Mouse (Mus musculus): ENCODE measurements around the gene Grin3b. TPM values are rescaled to one million over a fixed set of nuclear protein-coding genes. Genes with fewer than 3 reads are reported as not detected.
A peak's percentile ranks its signal among the peaks of the same experiment; 100 is the strongest.

Gene Grin3b
- polyA plus RNA-seq (2012; rRNA removed) (0.72 and 0.76 TPM in 2 replicates), polyA plus RNA-seq (2014; fragmentation: Nextera tagmentation; extraction: Ambion mirVana) (0.23 and 0.55 TPM in 2 replicates)

GRCm38 (mm10) chr10:79970415-79971182, at the start of gene Grin3b:
TSS of gene Grin3b (plus strand) at chr10:79970715.
- H3K9me3 ChIP-seq (ENCODE audit: control insufficient read depth, low read length), result no peaks in the 10 kb centered on the region
- H3K4me2 ChIP-seq (replicated peaks; ENCODE audit: low read depth, low read length, severe bottlenecking), result peak within 1 kb of the TSS; percentile 87
- no peaks in the 10 kb centered on the region for H3K27me3 ChIP-seq (ENCODE audit: control insufficient read depth, insufficient read depth, low read length)
- H3K4me1 ChIP-seq (ENCODE audit: control insufficient read depth, insufficient read depth, low read length), result no peaks in the 10 kb centered on the region
- ATAC-seq (ENCODE audit: low FRiP score, low read depth) (peak; percentile 13; the same call in 1 of the 2 replicates), DNase-seq (ENCODE audit: low spot score) (no peak)
- H3K36me3 ChIP-seq (ENCODE audit: control insufficient read depth, insufficient read depth, low read length), result peaks cover 39% of the 10 kb centered on the region
- H3K4me3 ChIP-seq (replicated peaks; ENCODE audit: low read length), result peak within 1 kb of the TSS; percentile 44
- WGBS, result 5% methylated on average over 42 of the region's 47 CpGs
- H3K9ac ChIP-seq (ENCODE audit: low read depth, low read length, severe bottlenecking), result peak within 1 kb of the TSS; percentile 63
- no peak for TF ChIP-seq POLR2A (IDR thresholded peaks at IDR 0.05; ENCODE audit: borderline replicate concordance, extremely low read depth, insufficient read depth, insufficient read length)
- no peak within 1 kb of the TSS for H3K27ac ChIP-seq (replicated peaks; ENCODE audit: low read depth, low read length)

GRCm38 (mm10) chr10:79920958-79921535, 49.5 kb upstream of the Grin3b start, which contains the start of gene R3hdm4:
TSS of gene R3hdm4 (minus strand) at chr10:79921208.
- Histone ChIP-seq H3K4me1 (ENCODE audit: control insufficient read depth, insufficient read depth, low read length) (peaks cover 24% of the 10 kb centered on the region), H3K4me3 (replicated peaks; ENCODE audit: low read length) (peak within 1 kb of the TSS; percentile 24), H3K4me2 (replicated peaks; ENCODE audit: low read depth, low read length, severe bottlenecking) (peak within 1 kb of the TSS; percentile 40), H3K9me3 (ENCODE audit: control insufficient read depth, low read length) (no peaks in the 10 kb centered on the region), H3K36me3 (ENCODE audit: control insufficient read depth, insufficient read depth, low read length) (no peaks in the 10 kb centered on the region), H3K27me3 (ENCODE audit: control insufficient read depth, insufficient read depth, low read length) (peaks cover 61% of the 10 kb centered on the region), H3K27ac (replicated peaks; ENCODE audit: low read depth, low read length) (no peak within 1 kb of the TSS), H3K9ac (ENCODE audit: low read depth, low read length, severe bottlenecking) (peak within 1 kb of the TSS; percentile 28; the same call in 1 of the 2 replicates)
- DNase-seq (ENCODE audit: low spot score), result no peak
- TF ChIP-seq POLR2A (IDR thresholded peaks at IDR 0.05; ENCODE audit: borderline replicate concordance, extremely low read depth, insufficient read depth, insufficient read length), result no peak
- no peak for ATAC-seq (ENCODE audit: low FRiP score, low read depth)
- WGBS, result 4% methylated on average over 33 of the region's 41 CpGs

GRCm38 (mm10) chr10:79921572-79921971, 48.9 kb upstream of the Grin3b start:
- Histone ChIP-seq H3K36me3 (ENCODE audit: control insufficient read depth, insufficient read depth, low read length) (no peaks in the 10 kb centered on the region), H3K9ac (ENCODE audit: low read depth, low read length, severe bottlenecking) (peak overlapping the region; percentile 28; the same call in 1 of the 2 replicates), H3K27ac (replicated peaks; ENCODE audit: low read depth, low read length) (no peak overlapping the region), H3K27me3 (ENCODE audit: control insufficient read depth, insufficient read depth, low read length) (peaks cover 61% of the 10 kb centered on the region), H3K4me3 (replicated peaks; ENCODE audit: low read length) (peak overlapping the region; percentile 24), H3K4me2 (replicated peaks; ENCODE audit: low read depth, low read length, severe bottlenecking) (peak overlapping the region; percentile 40), H3K9me3 (ENCODE audit: control insufficient read depth, low read length) (no peaks in the 10 kb centered on the region), H3K4me1 (ENCODE audit: control insufficient read depth, insufficient read depth, low read length) (peaks cover 26% of the 10 kb centered on the region)
- ATAC-seq (ENCODE audit: low FRiP score, low read depth) (no peak), DNase-seq (ENCODE audit: low spot score) (no peak)
- no peak for TF ChIP-seq POLR2A (IDR thresholded peaks at IDR 0.05; ENCODE audit: borderline replicate concordance, extremely low read depth, insufficient read depth, insufficient read length)
- WGBS, result 2% methylated on average over 30 of the region's 34 CpGs

- H3K4me1 ChIP-seq (ENCODE audit: control insufficient read depth, insufficient read depth, low read length), result peaks cover 31% of the 10 kb centered on the region
- H3K4me3 ChIP-seq (replicated peaks; ENCODE audit: low read length), result no peak overlapping the region
- no peak overlapping the region for H3K4me2 ChIP-seq (replicated peaks; ENCODE audit: low read depth, low read length, severe bottlenecking)
- H3K27ac ChIP-seq (replicated peaks; ENCODE audit: low read depth, low read length), result no peak overlapping the region
- H3K9me3 ChIP-seq (ENCODE audit: control insufficient read depth, low read length), result no peaks in the 10 kb centered on the region
- peaks cover 33% of the 10 kb centered on the region for H3K27me3 ChIP-seq (ENCODE audit: control insufficient read depth, insufficient read depth, low read length)
- no peak overlapping the region for H3K9ac ChIP-seq (ENCODE audit: low read depth, low read length, severe bottlenecking)
- no peak for TF ChIP-seq POLR2A (IDR thresholded peaks at IDR 0.05; ENCODE audit: borderline replicate concordance, extremely low read depth, insufficient read depth, insufficient read length)
- DNase-seq (ENCODE audit: low spot score), result peak; percentile 81
- 0 out of 2 replicates have a peak, but pooled peaks have one; percentile 9 for ATAC-seq (ENCODE audit: low FRiP score, low read depth)
- H3K36me3 ChIP-seq (ENCODE audit: control insufficient read depth, insufficient read depth, low read length), result no peaks in the 10 kb centered on the region
- WGBS, result 13% methylated on average over 29 of the region's 29 CpGs
Observed at GRCm38 (mm10) chr10:79924998-79925784, 45.3 kb upstream of the Grin3b start.

Data from limb, embryonic 14.5 days (tissue).